Mouse (Mus musculus) left cerebral cortex, adult 2 months (tissue): ENCODE results near the gene Ipo9. TPM values are rescaled to one million over a fixed set of nuclear protein-coding genes. Genes with fewer than 3 reads are reported as not detected.
"Not testable (repeated sequence)": the region's sequence is repeated elsewhere in the genome, so short reads cannot be mapped to it uniquely, and the experiment has no call there.

Source experiments
- DNase-seq, 2 experiments: peaks; one replicate each; pipeline ENCODE4 v3.0.0; 2021 to 2022; ENCODE audit warnings: low spot score in 2 of 2, mixed read lengths in 1 of 2; ENCODE audit errors: extremely low spot score in 1 of 2
- H3K27ac ChIP-seq: fragments of 200-600 bp; 2 replicates; pipeline ENCODE4 v1.8.1; 2022
- H3K4me3 ChIP-seq: fragments of 200-600 bp; 2 replicates; pipeline ENCODE4 v1.8.1; 2022
- CTCF ChIP-seq: fragments of 200-600 bp; IDR thresholded peaks from 2 replicates; pipeline ENCODE4 v1.8.1; 2022; ENCODE audit warnings: antibody characterized with exemption, mild to moderate bottlenecking, moderate library complexity
- intact Hi-C: fragments of 180-260 bp; cut with DNase I; formaldehyde crosslinking; loops from one replicate; pipeline ENCODE4 v1.15.1; 2025
- total RNA-seq, 2 experiments: library from RNA; stranded (reverse); gene quantifications; 2 replicates each; pipeline ENCODE4 v1.2.3; 2021

Ipo9 gene
- total RNA-seq, 2 experiments from 2014 or later, result 183 to 186 TPM

DNA sequence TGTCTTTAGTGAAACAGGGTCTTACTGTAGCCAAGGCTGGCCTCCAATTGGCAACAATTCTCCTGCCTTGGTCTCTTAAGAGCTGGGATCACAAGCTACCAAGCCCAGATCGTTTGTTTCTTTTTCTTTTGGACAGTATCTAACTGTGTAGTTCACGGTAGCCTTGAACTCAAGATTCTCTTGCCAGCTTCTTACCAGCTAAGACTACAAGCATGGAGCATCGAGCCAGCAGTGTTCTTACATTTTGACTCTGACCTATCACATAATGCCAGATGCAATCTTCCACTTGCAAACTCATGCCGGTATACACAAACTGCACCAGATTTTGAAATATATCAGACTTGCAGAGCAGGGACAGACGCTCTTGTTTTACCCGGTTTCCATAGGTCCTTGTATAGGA lies 7.5 kb downstream of the Ipo9 start:
- no peak for DNase-seq
- TF ChIP-seq CTCF, result no peak
- Histone ChIP-seq H3K27ac (no peak overlapping the region), H3K4me3 (no peak overlapping the region)
- intact Hi-C loops, result no loop called here

DNA sequence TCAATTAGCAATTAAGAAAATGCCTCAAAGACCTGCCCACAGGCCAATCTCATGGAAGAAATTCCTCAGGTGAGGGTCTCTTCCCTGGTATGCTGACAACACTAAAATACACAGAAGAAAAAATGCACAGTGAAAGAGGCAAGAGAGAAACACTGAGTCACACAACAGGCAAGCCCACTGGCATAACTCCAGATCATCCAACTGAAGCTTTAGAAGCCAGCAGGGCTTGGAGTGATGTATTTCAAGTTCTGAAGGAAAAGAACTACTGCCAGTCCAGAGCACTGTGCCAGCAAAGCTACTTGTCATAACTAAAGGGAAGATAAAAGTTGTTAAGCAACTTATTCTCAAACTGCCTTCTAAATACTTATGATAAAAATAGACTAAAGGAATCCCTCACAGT lies 16.3 kb downstream of the Ipo9 start:
- intact Hi-C loops, result no loop called here
- Histone ChIP-seq H3K27ac (no peak overlapping the region), H3K4me3 (no peak overlapping the region)
- TF ChIP-seq CTCF, result no peak
- DNase-seq, result no peak

DNA sequence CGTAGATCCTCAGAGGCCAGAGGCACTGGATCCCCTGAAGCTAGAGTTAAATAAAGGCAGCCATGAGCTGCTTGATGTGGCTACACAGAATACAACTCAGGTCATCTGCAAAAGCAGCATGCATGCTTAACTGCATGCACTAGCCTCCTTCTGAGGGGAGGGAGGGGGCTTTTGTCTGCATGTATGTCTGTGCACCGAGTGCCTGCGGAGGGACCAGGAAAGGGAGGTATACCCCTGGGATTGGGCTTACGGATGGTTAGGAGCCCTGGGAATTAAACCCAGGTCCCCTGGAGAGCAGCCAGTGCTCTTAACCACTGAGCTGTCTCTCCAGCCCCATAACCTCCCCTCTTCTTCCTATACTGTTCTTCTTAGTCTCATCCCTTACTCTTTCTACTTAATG lies 18.2 kb downstream of the Ipo9 start:
- Histone ChIP-seq H3K27ac (no peak overlapping the region), H3K4me3 (no peak overlapping the region)
- TF ChIP-seq CTCF, result no peak
- DNase-seq, result no peak
- intact Hi-C loops, result no loop called here

DNA sequence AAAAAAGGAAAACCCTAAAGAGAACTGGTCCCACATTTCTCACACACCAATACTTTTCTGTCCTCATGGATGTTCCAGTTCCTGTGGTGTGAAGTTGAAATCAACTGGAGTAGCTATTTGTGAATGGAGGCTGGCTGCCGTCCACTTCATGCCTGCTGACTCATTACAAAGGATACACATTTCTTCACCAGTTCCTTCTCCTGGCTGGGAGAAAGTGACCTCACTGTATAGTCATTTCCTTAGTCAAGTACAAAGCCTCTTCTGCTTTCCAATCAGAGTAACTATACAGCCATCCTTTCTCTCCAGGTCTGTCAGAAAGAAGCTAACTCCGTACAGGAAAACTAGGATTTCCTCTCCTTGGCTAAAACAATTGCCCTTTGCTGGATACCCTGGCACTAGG lies 19.3 kb downstream of the Ipo9 start:
- no peak for TF ChIP-seq CTCF
- H3K27ac ChIP-seq, result no peak overlapping the region
- H3K4me3 ChIP-seq, result no peak overlapping the region
- peak in 1 of 2 experiments; percentile 41 for DNase-seq
- intact Hi-C loops, result no loop called here

DNA sequence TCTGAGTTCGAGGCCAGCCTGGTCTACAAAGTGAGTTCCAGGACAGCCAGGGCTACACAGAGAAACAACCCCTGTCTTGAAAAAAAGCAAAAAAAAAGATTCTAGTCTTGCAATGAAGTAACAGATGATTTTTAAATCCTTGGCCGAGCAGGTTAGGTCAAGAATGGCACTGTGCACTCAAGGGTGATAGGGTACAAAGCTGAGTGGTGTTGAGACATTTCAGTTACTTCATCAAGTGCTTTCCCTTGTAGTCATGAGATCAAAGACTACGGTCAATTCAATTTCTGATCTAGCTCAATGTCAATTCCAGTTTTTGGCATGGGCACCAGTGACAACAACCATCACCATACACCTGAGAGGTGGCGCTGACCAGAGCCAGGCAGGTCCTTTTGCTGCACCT lies 21.3 kb downstream of the Ipo9 start:
- no peak for TF ChIP-seq CTCF
- intact Hi-C loops, result no loop called here
- Histone ChIP-seq H3K4me3 (no peak overlapping the region), H3K27ac (no peak overlapping the region)
- no peak for DNase-seq

DNA sequence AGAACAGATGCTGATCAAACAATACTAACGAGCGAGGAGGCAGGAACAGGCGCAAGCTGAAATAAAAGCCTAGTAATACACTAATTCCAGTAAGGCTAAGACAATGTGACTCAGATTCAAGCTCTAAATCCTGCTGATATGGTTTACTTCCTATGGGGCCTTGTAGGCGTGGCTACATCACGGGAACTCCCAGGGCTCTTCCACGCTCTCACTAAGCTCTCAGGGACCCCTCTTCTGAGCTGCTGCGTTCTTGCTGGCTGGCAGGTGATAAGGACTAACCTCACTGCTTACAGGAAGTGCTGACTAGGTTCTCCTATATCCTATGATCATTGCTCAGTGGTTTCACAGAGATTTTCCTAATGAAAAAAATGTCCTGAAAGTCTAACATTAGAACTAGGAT lies 24.9 kb downstream of the Ipo9 start:
- no peak overlapping the region for H3K27ac ChIP-seq
- TF ChIP-seq CTCF, result no peak
- H3K4me3 ChIP-seq, result no peak overlapping the region
- intact Hi-C loops, result no loop called here
- no peak for DNase-seq

DNA sequence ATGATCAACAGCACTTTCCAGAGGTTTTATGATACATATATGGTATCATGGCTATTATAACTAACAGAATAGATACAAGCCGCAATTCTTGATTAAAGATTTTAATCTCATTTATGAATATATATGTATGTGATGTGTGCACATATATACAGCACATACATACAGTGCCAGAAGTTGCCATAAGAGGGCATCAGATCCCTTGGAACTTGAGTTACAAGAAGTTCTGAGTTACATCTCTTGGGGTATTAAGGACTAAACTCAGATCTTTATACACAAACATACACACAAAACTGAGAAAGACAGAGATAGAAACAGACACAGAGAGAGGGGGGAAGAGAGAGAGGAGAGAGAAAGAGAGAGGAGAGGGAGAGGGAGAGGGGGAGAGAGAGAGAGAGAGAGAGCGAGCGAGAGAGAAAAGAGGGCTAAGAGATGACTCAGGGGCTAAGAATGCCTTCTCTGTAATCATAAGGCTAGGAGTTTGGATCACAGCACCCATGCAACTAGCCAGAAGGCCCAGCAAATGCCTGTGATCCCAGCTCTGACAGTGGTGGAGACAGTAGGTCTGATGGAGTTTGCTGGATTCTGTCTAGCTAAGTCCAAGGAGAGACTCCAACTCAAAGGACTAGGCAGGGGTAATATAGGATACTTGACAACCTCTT lies 28.7 kb downstream of the Ipo9 start:
- peak; percentile 35 for TF ChIP-seq CTCF
- Histone ChIP-seq H3K4me3 (no peak overlapping the region), H3K27ac (no peak overlapping the region)
- no peak for DNase-seq
- intact Hi-C loops, result no loop called here

DNA sequence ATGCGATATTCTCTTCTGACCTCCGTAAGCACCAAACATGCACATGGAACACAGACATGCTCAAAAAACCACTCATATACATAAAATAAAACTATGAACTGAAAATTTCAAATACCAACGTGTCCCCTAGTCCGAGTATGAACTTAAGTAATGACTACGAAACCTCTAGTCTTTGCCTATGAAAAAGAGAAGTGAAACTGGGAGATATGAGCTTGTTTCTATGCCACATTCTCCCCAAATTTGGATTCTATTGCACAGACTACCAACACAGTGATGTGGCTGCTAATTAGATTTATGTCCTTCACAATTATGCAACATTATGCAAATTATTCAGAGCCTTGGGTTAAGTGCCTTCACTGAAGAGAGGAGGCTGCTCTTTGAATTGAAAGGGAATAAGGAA lies 30.8 kb downstream of the Ipo9 start:
- intact Hi-C loops, result no loop called here

DNA sequence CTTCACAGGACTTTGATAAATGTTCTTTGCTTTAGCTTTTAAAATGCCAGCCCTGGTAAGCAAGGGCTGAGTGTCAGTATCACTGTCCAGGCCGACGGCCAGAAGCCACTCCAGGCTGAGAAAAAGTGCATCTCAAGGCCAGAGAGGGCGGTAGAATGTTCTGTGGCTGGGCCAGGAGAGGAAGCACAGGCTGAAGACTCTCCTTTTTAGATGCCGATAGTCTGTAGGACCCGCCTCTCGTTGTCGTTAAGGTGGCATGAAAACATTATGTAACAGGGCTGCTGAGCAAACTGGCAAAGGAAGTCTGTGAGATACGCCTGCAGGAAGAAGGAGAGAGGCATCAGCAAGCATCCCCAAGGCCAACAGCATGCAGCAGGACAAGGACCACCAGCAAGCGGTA lies 45.1 kb downstream of the Ipo9 start:
- H3K4me3 ChIP-seq, result no peak overlapping the region
- intact Hi-C loops, result no loop called here
- no peak for DNase-seq
- peak overlapping the region; percentile 56 for H3K27ac ChIP-seq
- no peak for TF ChIP-seq CTCF

More for the DNA sequence above, 30.8 kb downstream of the Ipo9 start:
- TF ChIP-seq CTCF, result no peak
- no peak overlapping the region for H3K4me3 ChIP-seq
- no peak overlapping the region for H3K27ac ChIP-seq
- no peak for DNase-seq

DNA sequence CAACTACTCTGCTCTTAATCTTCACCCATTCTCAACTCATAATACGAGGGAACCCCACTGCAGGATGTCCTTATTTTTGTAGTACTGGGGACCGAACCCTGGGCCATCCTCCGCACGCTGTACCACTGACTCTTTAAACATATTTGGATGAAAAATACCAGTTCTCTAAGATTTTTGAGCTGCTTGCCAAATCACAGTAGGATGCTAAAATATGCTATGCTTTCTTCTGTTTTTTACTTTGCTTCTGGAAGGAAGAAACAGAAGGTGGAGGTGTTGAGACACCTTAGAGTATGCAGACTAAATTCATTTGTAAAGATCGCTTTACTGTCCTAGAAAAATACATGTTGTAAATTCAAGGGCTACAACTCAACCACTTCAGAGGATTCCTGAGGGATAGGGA lies 46.1 kb downstream of the Ipo9 start:
- intact Hi-C loops, result no loop called here
- DNase-seq, result no peak
- TF ChIP-seq CTCF, result no peak
- Histone ChIP-seq H3K27ac (peak overlapping the region; percentile 56), H3K4me3 (no peak overlapping the region)

DNA sequence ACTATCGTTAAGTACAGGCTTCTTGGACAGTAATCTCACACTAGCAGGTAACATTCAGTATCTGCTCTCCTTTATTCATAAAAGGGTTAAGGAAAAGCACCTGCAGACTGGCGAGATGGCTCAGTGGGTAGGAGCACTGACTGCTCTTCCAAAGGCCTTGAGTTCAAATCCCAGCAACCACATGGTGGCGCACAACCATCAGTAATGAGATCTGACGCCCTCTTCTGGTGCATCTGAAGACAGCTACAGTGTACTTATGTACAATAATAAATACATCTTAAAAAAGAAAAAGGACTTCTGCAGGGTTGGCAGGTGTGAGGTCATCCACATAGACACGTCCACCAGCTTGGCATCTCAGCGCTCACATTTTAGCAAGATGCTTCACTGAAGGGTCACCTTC lies 48.7 kb downstream of the Ipo9 start:
- TF ChIP-seq CTCF, result peak; percentile 51
- intact Hi-C loops, H3K4me3 ChIP-seq, DNase-seq: not testable (repeated sequence)
- peak overlapping the region; percentile 87 for H3K27ac ChIP-seq

DNA sequence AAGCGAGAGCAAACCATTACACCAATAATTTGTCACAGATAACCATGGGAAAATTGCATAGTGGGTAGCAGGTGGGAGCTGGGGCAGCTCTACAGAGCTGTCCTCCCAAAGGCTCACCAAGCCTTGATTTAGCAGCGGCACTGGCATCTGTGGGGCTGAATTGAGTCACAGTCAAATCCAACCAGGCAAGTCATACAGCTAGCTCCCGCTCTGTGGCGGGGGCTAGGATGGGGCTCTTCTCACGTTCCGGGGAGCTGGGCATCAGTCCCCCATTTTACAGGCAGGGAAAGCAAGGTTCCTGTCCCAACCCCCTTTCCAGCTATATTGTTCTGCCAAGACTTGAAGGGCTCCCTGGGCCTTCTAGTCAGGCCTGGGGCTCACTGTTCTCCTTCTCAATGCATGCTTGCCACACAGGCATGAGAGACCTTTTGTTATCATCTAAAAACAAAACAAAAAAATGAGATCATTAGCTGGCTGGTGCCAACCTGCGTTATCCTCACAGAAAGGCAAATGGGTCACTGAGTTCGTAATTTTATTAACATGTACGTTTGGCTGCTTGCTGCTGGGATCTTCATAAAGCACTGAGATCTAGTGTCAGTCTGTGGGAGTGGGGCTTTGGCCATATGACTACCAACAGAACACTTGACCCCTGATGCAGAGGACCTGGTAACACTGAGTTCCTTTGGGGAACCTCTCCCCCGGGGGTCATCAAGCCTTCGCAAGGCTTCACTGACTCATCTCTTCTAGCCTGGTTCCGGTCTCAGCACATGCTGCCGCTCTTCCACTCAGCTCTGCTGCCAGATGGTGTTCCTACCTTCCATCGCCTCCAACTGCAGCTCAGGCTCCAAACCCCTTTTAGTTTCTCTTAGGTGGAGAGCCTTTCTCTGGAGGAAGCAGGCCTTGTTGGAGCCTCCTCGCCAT lies 50.0 kb downstream of the Ipo9 start:
- no peak for TF ChIP-seq CTCF
- Histone ChIP-seq H3K27ac (peak overlapping the region; percentile 87), H3K4me3 (no peak overlapping the region)
- intact Hi-C loops, result no loop called here
- peak; percentile 55 to 65 for DNase-seq

DNA sequence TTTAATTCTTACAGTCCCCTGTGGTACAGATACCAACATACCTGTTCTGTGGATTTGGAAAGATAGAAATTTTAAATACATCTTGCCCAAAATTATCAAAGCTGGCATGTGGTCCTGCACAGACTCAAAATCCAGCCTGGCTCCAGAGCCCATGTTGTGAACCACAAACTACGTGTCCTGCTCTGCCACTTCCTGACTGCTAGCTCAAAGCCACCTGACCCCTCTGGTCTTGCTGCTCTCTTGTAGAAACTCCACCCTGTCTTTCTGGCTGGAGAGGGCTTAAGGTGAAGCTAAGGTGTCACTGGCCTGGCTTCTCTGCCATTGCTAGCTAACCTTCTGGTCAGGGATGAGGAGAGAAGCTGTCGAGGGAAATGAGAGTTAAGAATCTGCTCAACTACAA lies 51.3 kb downstream of the Ipo9 start:
- no peak for DNase-seq
- intact Hi-C loops, result no loop called here
- Histone ChIP-seq H3K27ac (peak overlapping the region; percentile 78), H3K4me3 (no peak overlapping the region)
- TF ChIP-seq CTCF, result no peak
